Mouse (Mus musculus) layer of hippocampus, adult 11-12 months (tissue): ENCODE measurements around the gene Ctrb1.

Experiments used
- DNase-seq: peaks from one replicate; pipeline ENCODE4 v3.0.0; 2022; ENCODE audit warnings: low spot score

Ctrb1 gene

GRCm38 (mm10) chr8:111716603-111717487 lies 26.0 kb upstream of the Ctrb1 start:
- peak; percentile 85 for DNase-seq

- DNase-seq: no peak
Measured at GRCm38 (mm10) chr8:111715514-111715913, 24.7 kb upstream of the Ctrb1 start.

- DNase-seq: no peak
Measured at GRCm38 (mm10) chr8:111714295-111714694, 23.5 kb upstream of the Ctrb1 start.

- no peak for DNase-seq
Measured at GRCm38 (mm10) chr8:111713817-111714216, 23.0 kb upstream of the Ctrb1 start.

- DNase-seq: no peak
Measured at GRCm38 (mm10) chr8:111713291-111713690, 22.5 kb upstream of the Ctrb1 start.

GRCm38 (mm10) chr8:111712588-111712987 lies 21.8 kb upstream of the Ctrb1 start:
- peak; percentile 78 for DNase-seq

- peak; percentile 62 for DNase-seq
Measured at GRCm38 (mm10) chr8:111712135-111712534, 21.3 kb upstream of the Ctrb1 start.

- no peak for DNase-seq
Measured at GRCm38 (mm10) chr8:111710777-111711485, 20.1 kb upstream of the Ctrb1 start.

GRCm38 (mm10) chr8:111709223-111709622 lies 18.4 kb upstream of the Ctrb1 start:
- no peak for DNase-seq

GRCm38 (mm10) chr8:111708265-111708664 lies 17.5 kb upstream of the Ctrb1 start:
- DNase-seq: no peak

- no peak for DNase-seq
Measured at GRCm38 (mm10) chr8:111705699-111706098, 14.9 kb upstream of the Ctrb1 start.

- DNase-seq: no peak
Measured at GRCm38 (mm10) chr8:111705222-111705621, 14.4 kb upstream of the Ctrb1 start.

GRCm38 (mm10) chr8:111704585-111704984 lies 13.8 kb upstream of the Ctrb1 start:
- DNase-seq: no peak

- DNase-seq: no peak
Measured at GRCm38 (mm10) chr8:111701380-111701779, 10.6 kb upstream of the Ctrb1 start.

- no peak for DNase-seq
Measured at GRCm38 (mm10) chr8:111700740-111701139, 9.9 kb upstream of the Ctrb1 start.

- DNase-seq: no peak
Measured at GRCm38 (mm10) chr8:111700201-111700600, 9.4 kb upstream of the Ctrb1 start.

GRCm38 (mm10) chr8:111699035-111699434 lies 8.2 kb upstream of the Ctrb1 start:
- DNase-seq: no peak

GRCm38 (mm10) chr8:111697655-111698054 lies 6.8 kb upstream of the Ctrb1 start:
- no peak for DNase-seq

GRCm38 (mm10) chr8:111695441-111695840 lies 4.6 kb upstream of the Ctrb1 start:
- DNase-seq: no peak

GRCm38 (mm10) chr8:111693261-111693741 lies 2.5 kb upstream of the Ctrb1 start:
- no peak for DNase-seq

GRCm38 (mm10) chr8:111686881-111687280 lies 3.9 kb downstream of the Ctrb1 start:
- DNase-seq: no peak

GRCm38 (mm10) chr8:111682521-111682920 lies 8.3 kb downstream of the Ctrb1 start:
- DNase-seq: no peak

GRCm38 (mm10) chr8:111681153-111681552 lies 9.7 kb downstream of the Ctrb1 start:
- DNase-seq: no peak
